Mouse (Mus musculus) cerebellum, postnatal 10 days (tissue): ENCODE results near the gene Epb41l4b.

Source experiments
- DNase-seq, 2 experiments: peaks; one replicate each; pipeline ENCODE4 v3.0.0; 2021; ENCODE audit warnings: mixed read lengths in 2 of 2

The Epb41l4b gene

DNA sequence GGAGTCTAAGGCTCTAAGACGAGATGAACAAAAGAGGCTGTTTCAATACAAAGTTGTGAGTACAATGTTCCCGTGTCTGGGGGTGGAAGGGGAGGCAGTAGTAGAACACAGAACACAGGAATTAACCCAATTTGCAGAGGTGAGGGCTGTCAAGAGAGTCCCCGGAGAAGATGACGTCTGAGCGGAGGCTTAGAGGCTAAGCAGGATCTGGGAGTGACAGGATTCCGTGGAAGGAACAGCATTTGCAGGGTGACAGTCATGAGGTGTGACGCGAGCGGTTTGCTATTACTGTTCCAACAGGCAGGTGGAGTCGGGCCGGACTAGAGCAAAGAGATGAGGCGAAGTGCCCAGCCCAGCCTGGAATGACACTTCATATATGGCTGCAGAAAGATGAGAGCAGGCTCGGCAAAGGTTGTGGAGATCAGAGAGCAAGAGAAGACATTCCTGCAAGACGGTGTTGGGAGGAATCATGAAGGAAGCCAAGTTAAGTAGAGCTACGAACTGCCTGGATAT, 82.9 kb downstream of the Epb41l4b start:
- DNase-seq = peak; percentile 33 to 34

DNA sequence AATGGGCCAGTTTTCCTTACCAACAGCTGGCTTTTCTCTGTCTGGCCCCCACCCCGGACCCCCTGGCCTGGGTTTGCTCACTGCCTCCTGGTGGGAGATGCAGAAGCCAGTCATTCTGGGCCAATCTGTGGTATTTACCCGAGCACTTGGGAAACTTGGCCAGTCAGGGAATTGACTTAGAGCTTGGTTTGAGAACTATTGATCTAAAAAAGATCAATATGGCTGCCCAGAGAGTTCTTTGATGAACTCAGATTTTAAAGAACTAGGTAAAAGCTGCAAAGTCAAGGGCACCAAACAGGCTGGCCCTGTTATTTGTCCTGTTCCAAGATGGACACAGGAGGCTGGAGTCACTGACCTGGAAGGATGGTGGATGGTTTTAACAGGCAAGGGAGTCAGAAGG, 84.6 kb downstream of the Epb41l4b start:
- DNase-seq = no peak

DNA sequence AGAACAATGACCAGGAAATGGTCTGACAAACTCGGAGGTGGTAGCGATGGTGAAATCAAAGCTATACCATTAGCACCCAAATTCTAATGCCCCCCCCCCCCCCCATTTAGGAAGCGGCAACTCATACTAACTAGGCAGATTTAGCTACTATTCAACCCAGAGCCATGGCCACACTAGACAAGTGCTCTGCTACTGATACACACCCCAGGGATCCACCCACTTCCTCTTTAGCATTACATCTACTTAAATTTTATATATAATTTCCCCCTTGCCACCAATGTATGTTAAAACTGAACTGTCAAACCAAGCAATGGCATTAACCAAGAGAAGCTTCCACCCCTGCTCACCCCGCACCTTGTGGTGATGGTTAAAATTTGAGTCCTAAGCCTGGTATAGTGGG, 85.6 kb downstream of the Epb41l4b start:
- DNase-seq = no peak

DNA sequence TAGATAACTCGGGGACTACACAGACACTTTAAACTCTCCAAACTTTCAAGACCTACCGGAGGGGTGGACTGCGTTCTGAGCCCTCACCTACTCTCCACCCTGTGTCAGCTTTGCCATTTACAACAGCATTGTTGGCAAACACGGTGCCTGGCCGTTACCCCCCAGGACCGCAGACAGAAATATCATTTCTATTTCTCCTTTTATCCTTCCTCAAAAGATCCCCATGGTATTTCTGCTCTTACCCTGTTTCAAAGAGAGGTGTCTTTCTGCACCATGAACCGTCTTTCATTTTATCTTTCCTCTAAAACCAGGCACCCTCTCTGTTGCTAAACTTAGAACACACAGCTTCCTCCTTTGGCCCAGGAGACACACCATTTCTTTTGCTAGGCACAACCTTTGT, 87.6 kb downstream of the Epb41l4b start:
- DNase-seq = no peak

DNA sequence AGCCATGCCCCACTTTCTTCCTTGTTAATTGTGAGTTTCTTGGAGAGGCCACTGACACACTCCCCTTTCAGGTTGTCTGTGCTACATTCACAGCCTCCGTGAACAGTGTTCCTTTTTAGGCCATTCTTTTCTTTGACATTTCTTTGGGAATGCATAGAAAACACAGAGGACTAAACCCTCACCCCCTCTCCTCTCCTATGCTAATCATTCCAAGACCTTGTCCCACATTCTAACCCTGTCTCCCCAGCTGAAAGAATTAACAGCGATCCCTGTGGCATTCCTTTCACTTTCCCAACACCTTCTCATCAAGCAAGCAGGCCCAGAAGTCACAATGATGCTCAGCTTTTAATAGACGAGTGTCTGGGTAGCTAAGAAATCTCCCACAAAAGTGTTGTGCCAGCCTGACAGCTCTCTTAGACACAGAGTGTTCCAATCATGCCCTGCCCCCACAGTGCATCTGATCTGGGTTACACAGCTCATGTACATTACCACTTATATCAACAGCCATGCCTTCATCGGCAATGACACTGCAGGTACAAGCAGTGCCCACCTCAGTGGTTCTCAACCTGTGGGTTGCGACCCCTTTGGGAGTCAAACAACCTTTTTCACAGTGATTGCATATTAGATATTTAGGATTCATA, 93.8 kb downstream of the Epb41l4b start:
- DNase-seq = no peak

DNA sequence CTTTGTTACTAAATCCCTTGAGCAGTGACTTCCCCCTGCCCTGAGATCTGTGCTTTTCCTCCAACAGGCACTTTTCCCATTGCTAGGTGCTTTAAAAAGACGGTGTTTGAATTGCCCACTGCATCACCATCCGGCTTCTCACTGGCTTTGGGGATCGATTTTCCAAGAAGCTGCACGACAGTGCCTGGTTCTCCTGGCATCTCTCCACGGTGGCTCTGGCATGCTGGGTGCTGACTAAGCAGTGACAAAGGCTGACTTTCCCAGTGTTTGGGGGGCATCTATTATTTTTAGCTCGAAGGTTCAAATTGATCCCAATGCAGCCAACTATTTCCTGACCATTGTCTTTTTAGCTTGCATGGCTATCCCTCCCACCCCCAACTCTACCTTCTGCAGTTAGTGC, 94.7 kb downstream of the Epb41l4b start:
- DNase-seq = peak; percentile 72 to 83

DNA sequence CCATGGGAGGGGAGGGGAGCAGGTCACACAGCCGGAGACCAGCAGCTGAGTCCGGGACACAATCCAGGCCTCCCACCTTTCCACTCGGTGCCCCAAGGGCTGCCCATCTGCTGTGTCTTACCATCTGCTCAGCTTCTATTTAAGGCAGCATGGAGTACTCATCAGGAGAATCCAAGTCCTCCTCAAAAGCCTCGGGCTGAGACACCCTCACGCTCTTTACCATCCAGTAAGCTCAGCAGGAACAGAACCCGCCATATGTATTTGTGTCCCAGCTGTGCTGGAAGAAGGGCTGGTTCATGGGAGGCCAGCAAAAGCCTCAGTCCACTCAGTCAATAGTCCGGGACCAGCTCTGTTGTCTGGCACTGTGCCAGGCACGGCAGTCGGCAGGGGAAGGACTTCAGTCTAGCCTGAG, 97.1 kb downstream of the Epb41l4b start:
- peak; percentile 92 to 95 for DNase-seq

DNA sequence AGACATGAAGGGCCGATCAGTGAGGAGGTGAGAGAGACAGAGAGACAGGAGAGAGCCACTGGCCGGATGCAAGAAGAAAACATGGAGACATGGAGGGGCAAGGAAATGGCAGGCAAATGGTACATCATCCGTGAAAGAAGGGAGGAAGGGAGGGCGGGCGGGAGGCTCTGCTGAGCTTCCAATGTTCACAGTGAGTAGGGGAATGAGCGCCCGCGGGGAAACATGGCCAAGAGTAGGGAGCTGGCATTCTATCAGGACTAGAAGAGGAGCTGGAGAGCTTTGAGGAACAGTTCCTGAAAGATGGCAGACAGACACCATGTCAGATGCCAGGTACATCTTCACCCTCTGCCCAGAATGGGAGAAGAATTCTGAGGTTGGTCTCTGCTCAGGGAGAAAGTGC, 99.6 kb downstream of the Epb41l4b start:
- peak; percentile 51 to 72 for DNase-seq

DNA sequence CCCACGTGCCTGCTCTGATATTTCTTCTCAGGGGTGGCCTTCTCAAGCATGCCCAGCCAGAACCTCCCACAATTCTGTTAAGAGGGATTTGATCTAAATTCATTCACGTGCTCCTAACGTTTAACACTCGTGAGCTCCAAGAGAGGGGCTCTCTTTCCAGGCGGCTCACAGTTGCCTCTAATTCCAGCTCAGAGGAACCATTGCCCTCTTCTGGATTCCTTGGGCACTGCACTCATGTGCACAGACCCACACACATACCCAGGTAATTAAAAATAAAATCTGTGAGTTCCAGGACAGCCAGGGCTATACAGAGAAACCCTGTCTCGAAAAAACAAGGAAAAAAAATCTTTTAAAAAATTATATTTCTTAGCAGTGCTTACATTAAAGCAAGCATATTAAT, 101.6 kb downstream of the Epb41l4b start:
- DNase-seq = no peak

DNA sequence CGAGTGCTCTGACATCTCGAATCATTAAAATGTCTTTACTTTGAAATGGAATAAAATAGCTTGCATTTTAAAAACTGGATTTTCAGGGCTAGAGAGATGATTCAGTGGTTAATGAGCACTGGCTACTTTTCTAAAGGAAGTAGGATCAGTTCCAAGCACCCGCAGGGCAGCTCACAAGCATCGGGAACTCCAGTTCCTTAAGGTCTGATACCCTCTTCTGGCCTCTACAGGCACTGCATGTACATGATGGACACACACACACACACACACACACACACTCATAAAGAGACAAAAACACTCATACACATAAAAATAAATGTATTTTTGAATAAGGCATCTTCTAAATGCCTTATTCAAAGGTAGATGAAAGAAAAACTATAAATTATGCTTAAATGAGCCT, 102.0 kb downstream of the Epb41l4b start:
- DNase-seq = peak; percentile 25 to 34

DNA sequence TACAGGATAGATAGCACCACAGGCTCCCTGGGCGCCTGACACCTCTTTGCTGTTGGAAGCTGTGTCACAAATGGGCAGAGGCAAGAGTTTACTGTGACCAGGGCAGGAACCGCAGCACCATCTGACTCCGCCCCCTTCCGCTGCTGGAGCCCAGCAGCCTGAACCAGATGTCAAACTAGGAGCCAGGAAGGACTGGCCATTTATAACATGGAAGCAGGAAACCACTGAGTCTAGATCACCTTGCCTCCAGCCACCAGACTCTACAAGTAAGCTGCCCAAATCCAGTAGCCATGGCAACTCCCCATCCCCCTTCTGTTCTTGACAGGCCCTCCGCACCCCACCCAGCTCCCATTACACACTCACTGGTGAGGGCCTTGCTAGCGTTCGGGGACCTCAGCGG, 102.8 kb downstream of the Epb41l4b start:
- DNase-seq = peak in 1 of 2 experiments; percentile 21

DNA sequence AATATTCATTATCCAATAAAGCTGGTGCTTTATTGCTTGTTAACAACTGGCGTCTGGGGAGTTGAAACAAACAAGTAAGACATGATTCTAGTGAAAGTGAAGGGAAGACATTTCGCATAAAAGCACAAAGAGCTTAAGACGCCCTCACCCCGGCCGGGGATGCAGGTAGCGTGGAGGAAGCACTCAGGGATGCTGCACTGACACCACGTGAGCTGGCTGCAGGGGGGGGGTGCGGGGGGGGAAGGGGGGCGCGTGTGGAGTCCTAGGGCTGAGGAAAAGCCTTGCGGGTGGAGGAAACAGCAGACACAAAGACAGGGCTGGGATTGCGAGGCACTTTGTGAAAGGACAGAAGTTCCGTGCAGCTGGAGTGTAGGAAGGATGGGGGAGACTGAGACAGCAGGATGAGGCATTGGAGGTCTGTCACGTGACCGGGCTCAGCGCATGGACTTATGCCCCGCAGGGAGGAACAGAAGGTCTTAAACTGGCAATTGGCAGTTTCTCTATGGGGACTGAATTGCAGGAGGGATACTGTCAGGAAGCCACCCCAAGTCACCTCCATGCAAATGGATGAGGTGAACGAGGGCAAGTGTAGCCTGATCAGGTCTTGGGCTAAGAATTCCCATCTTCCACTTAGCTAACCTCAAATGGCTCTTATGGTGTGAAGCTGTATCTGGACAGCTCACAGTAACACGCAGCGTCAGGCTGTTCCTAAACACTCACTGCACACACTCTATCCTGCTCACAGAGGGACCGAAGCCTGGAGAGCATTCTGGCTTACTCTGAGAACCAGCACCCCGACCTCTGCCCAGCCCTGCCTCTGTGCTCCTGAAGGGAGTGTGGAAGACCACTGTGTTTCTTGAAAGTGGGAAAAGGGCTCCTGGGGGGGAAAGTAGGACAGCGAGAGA, 103.9 kb downstream of the Epb41l4b start:
- DNase-seq = peak; percentile 80 to 83

DNA sequence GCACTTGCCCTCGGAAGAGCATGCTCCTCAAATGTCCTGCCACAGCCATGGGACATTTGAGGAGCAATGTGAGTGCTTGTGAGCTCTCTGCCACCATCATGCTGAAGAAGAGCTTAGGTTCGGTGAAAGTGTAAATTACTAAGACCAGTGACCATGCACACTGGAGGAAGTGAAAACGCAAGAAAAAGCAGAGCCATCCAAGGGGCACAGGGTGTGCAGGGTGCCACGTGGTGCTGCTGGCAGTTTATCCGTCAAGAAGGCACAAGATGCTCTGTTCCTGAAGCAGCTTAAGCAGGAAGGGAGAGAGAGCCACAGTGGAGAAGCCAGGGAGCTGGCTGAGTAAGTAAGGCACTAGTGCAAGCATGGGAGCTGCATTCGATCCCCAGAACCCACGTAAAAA, 105.7 kb downstream of the Epb41l4b start:
- DNase-seq = peak; percentile 20 to 29

DNA sequence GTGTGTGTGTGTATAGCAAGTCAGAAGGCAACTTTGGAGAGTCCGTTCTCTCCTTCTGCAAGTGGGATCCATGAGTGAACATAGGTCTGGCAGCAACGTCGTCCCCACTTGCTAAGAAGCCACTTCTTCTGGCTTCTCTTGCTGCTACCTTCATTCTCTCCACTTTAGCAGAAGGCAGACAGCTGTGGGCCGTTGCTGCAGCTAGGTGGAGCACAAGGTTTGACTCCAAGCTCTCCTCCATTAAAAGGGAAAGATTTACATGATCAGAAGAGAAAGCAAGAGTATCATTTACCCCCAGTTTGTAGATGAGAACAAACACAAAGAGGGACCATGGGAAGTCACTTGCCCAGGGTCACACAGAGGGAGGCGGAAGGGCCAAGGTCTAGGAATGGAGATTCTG, 109.1 kb downstream of the Epb41l4b start:
- no peak for DNase-seq

DNA sequence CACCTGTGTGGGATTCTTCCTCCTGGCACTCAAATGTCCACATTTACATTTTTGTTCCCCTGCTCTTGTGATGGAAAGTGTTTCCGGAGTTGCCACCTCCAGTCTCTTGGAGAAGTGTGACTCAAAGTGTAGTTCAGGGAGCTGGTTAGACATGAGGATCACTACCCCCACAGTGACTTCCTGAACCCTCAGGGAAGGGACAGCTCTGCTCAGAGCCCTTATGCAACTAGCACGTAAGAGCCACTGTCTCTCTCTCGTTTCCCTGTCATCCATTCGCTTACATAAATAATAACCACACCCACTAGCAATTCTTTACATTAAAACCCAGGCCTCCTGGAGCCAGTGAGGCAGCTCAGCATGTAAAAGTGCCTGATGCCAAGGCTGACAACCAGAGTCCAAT, 111.8 kb downstream of the Epb41l4b start:
- DNase-seq = no peak

DNA sequence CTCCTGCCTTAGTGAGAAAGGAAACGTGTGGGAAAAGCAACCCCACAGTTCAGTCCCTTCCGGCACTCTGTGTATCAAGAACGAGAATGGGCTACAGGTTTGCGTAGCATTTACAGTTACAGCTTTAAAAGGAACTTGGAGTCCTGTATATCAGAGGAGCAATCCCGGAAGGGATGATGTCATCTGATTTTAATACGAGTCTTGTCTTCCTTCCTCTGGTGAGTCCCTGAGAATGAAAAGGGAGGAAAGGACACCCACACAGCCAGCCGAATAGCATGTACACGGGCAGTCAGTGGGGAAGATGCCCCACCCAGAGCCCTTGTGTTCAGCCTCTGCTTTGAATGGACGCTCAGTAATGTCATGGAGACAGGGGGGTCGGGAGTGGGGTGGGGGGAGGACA, 115.3 kb downstream of the Epb41l4b start:
- no peak for DNase-seq

DNA sequence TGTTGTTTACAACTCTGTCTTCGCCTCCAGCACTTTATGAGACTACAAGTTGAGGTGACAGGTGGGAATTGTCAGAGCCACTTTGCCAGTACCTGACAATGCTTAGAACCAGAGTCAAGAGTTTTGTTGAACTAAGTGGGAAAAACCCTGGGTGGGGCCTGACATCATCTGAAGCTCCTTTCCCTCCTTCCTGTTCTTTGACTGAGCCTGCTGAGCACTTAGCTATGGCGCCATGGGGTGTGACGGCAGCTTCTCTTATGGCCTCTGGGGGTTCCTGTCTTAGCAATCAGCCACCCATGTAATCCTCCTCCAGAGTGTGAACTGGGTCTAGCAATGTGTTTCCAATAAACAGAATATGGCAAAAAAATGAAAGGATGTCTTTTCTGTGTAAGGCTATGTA, 119.7 kb downstream of the Epb41l4b start:
- DNase-seq = no peak

DNA sequence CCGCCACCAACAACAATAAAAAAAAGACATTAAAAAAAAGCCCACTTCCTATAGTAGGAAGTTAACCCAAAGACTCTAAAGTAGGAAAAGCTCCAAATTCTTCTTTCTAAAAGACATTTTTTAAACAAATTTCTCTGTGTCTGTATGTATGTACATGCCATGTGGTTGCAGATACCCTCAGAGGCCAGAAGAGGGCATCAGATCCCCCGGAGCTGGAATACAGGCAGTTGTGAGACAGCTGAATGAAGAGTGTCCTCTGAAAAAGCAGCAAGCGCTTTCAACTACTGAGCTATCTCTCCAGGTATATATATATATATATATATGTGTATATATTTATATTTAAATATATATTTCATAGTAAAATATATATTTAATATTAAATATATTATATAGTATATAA, 121.9 kb downstream of the Epb41l4b start:
- DNase-seq = peak in 1 of 2 experiments; percentile 44

DNA sequence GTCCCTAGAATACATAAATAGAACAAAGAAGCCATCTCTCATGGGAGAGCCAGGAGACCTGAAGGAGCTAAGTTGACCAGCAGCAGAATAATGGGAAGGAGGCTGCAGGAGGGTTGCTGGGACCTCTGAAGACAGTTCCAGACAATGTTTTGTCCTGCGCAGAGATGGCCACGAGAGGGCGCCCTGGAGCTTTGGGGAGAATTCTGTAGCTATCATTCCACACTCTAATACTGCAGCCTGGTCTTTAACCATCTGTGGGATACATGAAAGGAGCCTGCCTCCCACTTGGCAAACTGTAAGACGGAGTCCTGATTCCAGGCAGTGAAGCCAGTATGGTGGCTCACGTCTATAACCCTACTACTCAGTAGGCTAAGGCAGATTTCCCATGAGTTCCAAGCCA, 126.0 kb downstream of the Epb41l4b start:
- peak; percentile 92 to 95 for DNase-seq

DNA sequence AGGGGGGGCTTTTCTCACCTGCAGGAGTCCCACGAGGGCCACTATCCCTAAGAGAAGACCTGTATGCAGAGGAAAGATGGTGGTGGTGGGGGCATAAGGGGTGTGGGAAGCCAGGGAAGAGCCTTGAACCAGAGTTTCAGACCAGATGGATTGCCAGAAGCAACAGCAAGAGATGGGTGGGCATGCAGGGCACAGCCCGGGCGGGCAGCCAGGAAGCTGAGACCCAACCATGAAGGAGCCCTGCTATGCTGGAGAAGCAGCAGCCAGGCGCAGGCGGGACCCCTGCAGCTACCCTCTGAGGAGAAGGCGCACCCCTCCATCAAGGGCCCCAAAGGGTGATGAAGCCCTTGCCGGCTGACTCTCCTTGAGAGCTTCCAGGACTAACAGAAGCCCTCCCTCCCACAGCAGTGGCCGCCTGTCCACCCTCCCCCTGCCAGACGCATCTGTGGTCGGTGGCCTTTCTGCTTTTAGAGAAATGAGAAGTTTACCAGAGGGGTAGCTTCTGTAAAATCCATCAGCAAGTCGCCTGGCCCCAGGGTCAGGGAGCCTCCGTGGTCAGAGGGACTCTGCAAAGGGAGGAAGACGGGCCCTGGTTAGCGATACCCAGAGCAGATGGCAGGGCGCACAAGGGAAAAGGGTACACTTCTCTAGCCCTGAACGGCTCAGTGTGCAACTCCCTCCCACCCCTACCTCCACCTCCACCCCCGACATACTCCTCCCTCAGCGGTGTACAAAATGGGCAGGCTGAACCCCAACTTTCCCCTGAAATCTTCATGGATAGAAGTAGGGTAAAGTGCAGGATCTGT, 126.7 kb downstream of the Epb41l4b start:
- peak; percentile 50 to 65 for DNase-seq

DNA sequence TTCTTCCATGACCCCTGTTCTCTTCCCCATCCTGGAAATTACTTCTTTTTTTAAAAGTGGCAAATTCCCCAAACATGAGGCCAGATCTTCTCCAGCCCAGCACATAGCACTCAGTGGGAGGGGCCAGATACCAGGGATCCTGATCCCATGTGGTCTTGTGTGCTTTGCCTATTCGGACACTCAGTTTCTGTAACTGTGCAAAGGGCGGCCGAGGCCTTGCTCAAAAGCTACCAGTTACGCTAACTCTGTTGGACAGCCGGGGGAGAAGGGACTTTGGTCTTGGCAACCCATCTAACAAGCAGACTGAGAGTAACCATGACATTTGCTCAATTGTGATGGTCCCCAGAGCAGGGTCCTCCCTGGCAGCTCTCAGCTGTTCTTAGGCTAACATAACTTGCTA, 128.2 kb downstream of the Epb41l4b start:
- no peak for DNase-seq

DNA sequence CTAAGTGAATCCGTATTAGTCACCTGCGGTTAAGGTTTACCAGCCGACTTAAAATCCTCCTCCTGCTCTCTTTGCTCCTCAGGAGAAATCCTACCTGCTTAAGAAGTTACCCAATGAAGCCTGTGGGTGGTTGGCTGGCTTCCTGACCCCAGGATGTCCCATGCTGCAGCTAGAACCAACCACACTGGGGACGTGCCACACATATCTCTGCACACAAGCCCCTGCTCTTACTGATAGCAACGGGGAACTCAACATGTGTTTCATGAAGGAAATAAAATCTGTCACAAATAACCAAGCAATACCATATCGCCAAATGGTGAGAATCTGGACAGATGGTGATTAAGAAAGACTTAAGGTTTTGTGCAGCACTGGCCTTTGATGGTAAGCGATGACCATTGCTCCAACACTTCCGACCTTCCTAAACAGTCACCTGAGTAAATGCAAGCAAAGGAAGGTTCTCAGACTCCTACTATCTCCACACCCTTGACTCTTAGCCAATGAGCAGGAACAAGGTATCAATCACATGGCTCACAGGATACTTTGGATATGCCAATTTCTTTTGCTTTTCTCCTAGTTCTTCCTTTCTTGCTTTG, 131.7 kb downstream of the Epb41l4b start:
- DNase-seq = peak in 1 of 2 experiments; percentile 30

DNA sequence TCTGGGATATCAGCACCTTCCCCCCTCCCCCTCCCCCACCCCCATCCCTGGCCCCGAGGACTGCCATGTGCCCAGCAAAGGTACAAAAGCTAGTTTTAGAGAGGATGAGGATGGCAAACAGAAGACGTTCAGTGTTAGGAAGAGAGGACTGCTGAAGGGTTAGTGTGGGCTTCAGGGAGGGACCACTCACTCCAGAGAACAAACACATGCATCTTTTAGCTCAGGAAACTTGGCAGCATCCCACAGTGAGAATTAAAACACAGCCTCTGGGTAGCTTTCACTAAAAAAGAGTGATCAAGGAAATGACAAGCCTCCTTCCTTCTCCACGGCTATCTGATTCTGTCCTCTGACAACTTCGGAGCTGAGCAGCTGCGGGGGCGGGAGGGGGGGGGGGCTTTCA, 132.3 kb downstream of the Epb41l4b start:
- no peak for DNase-seq
